Mouse (Mus musculus): ENCODE data around the gene Selenon. TPM values are rescaled to one million over a fixed set of nuclear protein-coding genes. Genes with fewer than 3 reads are reported as not detected.

Gene Selenon
- polyA plus RNA-seq, 1 experiment: not detected

- Histone ChIP-seq H3K4me3 (ENCODE audit: insufficient read depth, low read depth, low read length) (no peak overlapping the region), H3K27ac (ENCODE audit: insufficient read depth, low read depth, low read length) (no peak overlapping the region), H3K4me1 (ENCODE audit: control insufficient read depth, insufficient read depth, low read length) (no peaks in the 10 kb centered on the region)
- 94% methylated on average over 8 of the region's 8 CpGs for WGBS
- TF ChIP-seq CTCF (IDR thresholded peaks at IDR 0.05; ENCODE audit: insufficient read depth, low read depth, low read length): no peak
- no peak for TF ChIP-seq POLR2A (IDR thresholded peaks at IDR 0.05; ENCODE audit: insufficient read depth, low read depth, low read length)
Observed at GRCm38 (mm10) chr4:134569831-134570230, 17.9 kb upstream of the Selenon start.

DNA sequence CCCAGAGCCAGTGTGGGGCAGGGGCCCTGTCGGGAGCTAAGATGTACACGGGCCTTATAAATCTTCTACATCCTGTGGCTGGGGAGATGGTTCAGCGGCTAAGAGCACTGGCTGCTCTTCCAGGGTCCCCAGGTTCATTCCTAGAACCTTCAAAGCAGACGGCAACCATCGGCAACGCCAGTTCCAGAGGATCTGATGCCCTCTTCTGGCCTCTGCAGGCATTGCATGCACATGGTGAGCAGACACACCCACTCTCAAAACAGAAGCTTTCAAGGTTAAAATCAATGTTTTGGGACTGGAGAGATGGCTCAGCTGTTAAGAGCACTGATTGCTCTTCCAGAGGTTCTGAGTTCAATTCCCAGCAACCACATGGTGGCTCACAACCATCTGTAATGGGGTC is 17.2 kb upstream of the Selenon start:
- Histone ChIP-seq H3K4me1 (ENCODE audit: control insufficient read depth, insufficient read depth, low read length) (no peaks in the 10 kb centered on the region), H3K27ac (ENCODE audit: insufficient read depth, low read depth, low read length) (no peak overlapping the region), H3K4me3 (ENCODE audit: insufficient read depth, low read depth, low read length) (no peak overlapping the region)
- TF ChIP-seq CTCF (IDR thresholded peaks at IDR 0.05; ENCODE audit: insufficient read depth, low read depth, low read length) (no peak), POLR2A (IDR thresholded peaks at IDR 0.05; ENCODE audit: insufficient read depth, low read depth, low read length) (no peak)
- WGBS: 85% methylated on average over 6 of the region's 6 CpGs

- TF ChIP-seq CTCF (IDR thresholded peaks at IDR 0.05; ENCODE audit: insufficient read depth, low read depth, low read length) (no peak), POLR2A (IDR thresholded peaks at IDR 0.05; ENCODE audit: insufficient read depth, low read depth, low read length) (no peak)
- no peak overlapping the region for H3K4me3 ChIP-seq (ENCODE audit: insufficient read depth, low read depth, low read length)
- H3K4me1 ChIP-seq (ENCODE audit: control insufficient read depth, insufficient read depth, low read length): no peaks in the 10 kb centered on the region
- H3K27ac ChIP-seq (ENCODE audit: insufficient read depth, low read depth, low read length): no peak overlapping the region
- 61% methylated on average over 19 of the region's 19 CpGs for WGBS
Observed at GRCm38 (mm10) chr4:134567377-134568226, 15.6 kb upstream of the Selenon start.

DNA sequence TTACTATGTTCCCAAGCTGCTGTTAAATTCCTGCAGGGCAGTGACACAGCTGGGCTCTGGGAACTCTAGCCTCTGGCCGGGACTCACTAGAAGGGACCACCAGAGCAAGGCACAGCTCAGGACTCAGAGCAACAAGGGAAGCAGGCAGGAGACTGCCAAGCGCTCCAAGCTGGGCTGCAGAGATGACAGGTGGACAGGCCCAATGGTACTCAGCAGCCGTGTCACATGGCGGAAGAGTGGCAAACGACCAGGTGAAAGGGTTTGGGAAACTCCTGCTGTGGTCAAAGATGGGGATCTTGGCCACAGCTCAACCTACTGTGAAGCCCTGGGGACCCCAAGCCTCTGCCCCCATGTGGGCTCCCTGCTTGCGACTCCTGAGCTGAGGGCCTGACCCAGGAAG is 12.1 kb upstream of the Selenon start:
- Histone ChIP-seq H3K4me3 (ENCODE audit: insufficient read depth, low read depth, low read length) (no peak overlapping the region), H3K27ac (ENCODE audit: insufficient read depth, low read depth, low read length) (no peak overlapping the region), H3K4me1 (ENCODE audit: control insufficient read depth, insufficient read depth, low read length) (peaks cover 5% of the 10 kb centered on the region; the same call in 1 of the 2 replicates)
- 94% methylated on average over 6 of the region's 6 CpGs for WGBS
- TF ChIP-seq CTCF (IDR thresholded peaks at IDR 0.05; ENCODE audit: insufficient read depth, low read depth, low read length): no peak
- TF ChIP-seq POLR2A (IDR thresholded peaks at IDR 0.05; ENCODE audit: insufficient read depth, low read depth, low read length): no peak

DNA sequence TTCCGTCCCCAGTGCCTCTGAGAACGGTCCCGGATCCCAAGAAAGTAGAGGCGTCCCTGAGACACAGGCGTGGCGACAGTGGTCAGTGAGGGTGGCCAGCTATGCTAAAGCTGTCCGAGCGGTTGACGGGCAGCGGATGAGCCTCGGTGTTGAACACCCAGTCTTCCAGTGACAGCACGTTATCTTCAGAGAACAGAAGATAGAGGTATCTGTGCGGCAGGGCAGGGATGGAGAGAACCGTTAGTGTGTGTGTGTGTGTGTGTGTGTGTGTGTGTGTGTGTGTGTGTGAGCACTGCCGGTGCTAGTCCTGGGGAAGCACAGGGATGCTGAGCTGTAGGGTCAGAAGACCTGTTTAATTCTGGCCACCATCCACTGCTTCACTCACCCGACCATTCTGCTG is 11.7 kb upstream of the Selenon start:
- Histone ChIP-seq H3K27ac (ENCODE audit: insufficient read depth, low read depth, low read length) (no peak overlapping the region), H3K4me3 (ENCODE audit: insufficient read depth, low read depth, low read length) (no peak overlapping the region), H3K4me1 (ENCODE audit: control insufficient read depth, insufficient read depth, low read length) (peaks cover 7% of the 10 kb centered on the region; the same call in 1 of the 2 replicates)
- TF ChIP-seq POLR2A (IDR thresholded peaks at IDR 0.05; ENCODE audit: insufficient read depth, low read depth, low read length): no peak
- no peak for TF ChIP-seq CTCF (IDR thresholded peaks at IDR 0.05; ENCODE audit: insufficient read depth, low read depth, low read length)
- 97% methylated on average over 16 of the region's 16 CpGs for WGBS

DNA sequence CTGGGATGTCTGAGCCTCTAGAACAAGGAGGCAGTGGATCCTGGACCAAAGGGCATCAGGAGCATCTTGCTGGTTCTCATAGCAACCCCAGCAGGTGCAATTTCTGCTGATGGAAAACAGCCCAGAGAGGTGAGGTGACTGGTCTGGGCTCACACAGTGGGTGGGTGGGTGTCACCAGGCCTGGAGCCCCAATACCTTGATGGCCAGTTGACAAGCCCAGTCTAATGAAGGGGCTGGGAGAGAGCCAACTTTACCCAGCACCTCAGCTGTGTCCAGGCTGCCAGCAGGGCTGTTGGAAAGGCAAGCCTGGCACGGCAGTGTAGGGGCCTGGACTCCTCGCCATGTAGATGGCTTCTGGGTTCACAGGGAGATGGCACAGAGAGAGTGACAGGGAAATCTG is 10.0 kb upstream of the Selenon start:
- peaks cover 12% of the 10 kb centered on the region; the same call in 1 of the 2 replicates for H3K4me1 ChIP-seq (ENCODE audit: control insufficient read depth, insufficient read depth, low read length)
- H3K27ac ChIP-seq (ENCODE audit: insufficient read depth, low read depth, low read length): no peak overlapping the region
- no peak for TF ChIP-seq CTCF (IDR thresholded peaks at IDR 0.05; ENCODE audit: insufficient read depth, low read depth, low read length)
- TF ChIP-seq POLR2A (IDR thresholded peaks at IDR 0.05; ENCODE audit: insufficient read depth, low read depth, low read length): no peak
- WGBS: 94% methylated on average over 2 of the region's 2 CpGs
- H3K4me3 ChIP-seq (ENCODE audit: insufficient read depth, low read depth, low read length): no peak overlapping the region

DNA sequence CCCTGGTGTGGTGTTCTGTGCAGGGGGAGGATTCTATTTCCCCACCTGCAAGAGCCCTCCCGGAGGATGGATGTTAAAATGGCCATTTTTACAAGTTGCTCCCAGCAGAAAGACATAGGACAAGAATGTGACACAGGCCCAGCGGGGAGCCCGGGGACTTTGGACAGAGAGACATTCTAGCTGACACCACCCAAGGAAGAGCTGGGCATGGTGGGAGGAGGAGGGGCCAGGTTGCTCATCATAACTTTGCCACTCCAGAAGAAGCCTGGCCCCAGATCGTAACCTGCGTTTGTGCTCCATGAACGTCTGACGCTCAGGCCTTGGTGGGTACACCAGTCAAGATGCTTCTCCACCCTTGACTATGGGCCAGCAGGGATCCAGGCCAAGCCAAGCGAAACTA is 8.7 kb upstream of the Selenon start:
- WGBS: 86% methylated on average over 8 of the region's 8 CpGs
- Histone ChIP-seq H3K4me3 (ENCODE audit: insufficient read depth, low read depth, low read length) (no peak overlapping the region), H3K27ac (ENCODE audit: insufficient read depth, low read depth, low read length) (no peak overlapping the region), H3K4me1 (ENCODE audit: control insufficient read depth, insufficient read depth, low read length) (peaks cover 12% of the 10 kb centered on the region; the same call in 1 of the 2 replicates)
- TF ChIP-seq POLR2A (IDR thresholded peaks at IDR 0.05; ENCODE audit: insufficient read depth, low read depth, low read length) (no peak), CTCF (IDR thresholded peaks at IDR 0.05; ENCODE audit: insufficient read depth, low read depth, low read length) (no peak)

DNA sequence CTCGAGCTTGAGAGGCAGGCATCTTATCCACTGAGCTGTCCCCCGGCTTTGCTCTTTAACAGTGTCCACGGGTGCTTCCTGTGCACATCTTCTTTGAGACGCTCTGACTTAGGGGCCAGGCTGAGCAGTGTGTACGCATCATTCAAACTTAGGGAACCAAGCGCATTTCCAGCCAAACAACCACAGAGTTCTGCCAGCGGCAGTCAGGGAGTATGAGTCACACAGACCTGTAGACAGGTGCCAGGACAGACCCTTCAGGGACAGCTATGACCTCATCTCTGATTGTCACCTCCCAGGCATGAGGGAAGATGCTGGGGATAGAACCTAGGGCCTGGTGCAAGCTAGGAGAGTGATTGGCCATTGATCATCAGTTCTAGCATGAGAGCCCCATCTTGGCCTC is 7.2 kb upstream of the Selenon start:
- TF ChIP-seq POLR2A (IDR thresholded peaks at IDR 0.05; ENCODE audit: insufficient read depth, low read depth, low read length): no peak
- TF ChIP-seq CTCF (IDR thresholded peaks at IDR 0.05; ENCODE audit: insufficient read depth, low read depth, low read length): no peak
- Histone ChIP-seq H3K4me1 (ENCODE audit: control insufficient read depth, insufficient read depth, low read length) (peaks cover 12% of the 10 kb centered on the region; the same call in 1 of the 2 replicates), H3K27ac (ENCODE audit: insufficient read depth, low read depth, low read length) (no peak overlapping the region), H3K4me3 (ENCODE audit: insufficient read depth, low read depth, low read length) (no peak overlapping the region)
- WGBS: 90% methylated on average over 7 of the region's 7 CpGs

DNA sequence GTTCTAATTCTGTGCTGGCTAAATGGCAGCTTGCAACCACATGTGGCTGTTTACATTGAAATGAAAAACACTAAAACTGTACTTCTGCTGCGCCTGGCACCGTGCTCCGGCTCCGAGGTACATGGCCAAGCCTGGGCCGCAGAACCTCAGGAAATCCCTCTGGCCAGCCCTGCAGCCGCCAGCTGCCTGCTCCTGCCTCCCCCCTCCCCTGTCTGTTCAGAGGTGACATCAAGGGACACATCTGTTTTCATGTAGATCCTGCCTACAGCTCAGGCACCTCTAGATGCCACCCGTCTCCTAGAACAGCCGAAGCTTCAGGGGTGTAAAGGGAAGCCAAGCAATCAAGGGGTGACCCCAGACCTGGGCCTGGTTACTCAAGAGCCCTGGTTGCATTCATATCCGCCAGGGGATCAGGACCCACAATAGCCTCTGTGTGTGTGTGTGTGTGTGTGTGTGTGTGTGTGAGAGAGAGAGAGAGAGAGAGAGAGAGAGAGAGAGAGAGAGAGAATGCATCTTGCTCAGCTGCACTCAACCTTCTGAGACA is 6.7 kb upstream of the Selenon start:
- no peak overlapping the region for H3K27ac ChIP-seq (ENCODE audit: insufficient read depth, low read depth, low read length)
- WGBS: 75% methylated on average over 9 of the region's 9 CpGs
- H3K4me3 ChIP-seq (ENCODE audit: insufficient read depth, low read depth, low read length): no peak overlapping the region
- peaks cover 12% of the 10 kb centered on the region; the same call in 1 of the 2 replicates for H3K4me1 ChIP-seq (ENCODE audit: control insufficient read depth, insufficient read depth, low read length)
- no peak for TF ChIP-seq CTCF (IDR thresholded peaks at IDR 0.05; ENCODE audit: insufficient read depth, low read depth, low read length)
- TF ChIP-seq POLR2A (IDR thresholded peaks at IDR 0.05; ENCODE audit: insufficient read depth, low read depth, low read length): no peak

Measured in olfactory bulb, adult 2 months (tissue).